Mouse (Mus musculus) gastrocnemius, postnatal 4 days (tissue): ENCODE measurements around the gene Smim4. TPM values are rescaled to one million over a fixed set of nuclear protein-coding genes. Genes with fewer than 3 reads are reported as not detected.
A peak's percentile ranks its signal among the peaks of the same experiment; 100 is the strongest.

Source experiments
- DNase-seq, 2 experiments: peaks; one replicate each; pipeline ENCODE4 v3.0.0; 2021 to 2022; ENCODE audit warnings: low spot score in 2 of 2, mixed read lengths in 2 of 2
- total RNA-seq, 2 experiments: library from RNA; stranded (reverse); gene quantifications; 2 replicates each; pipeline ENCODE4 v1.2.3; 2021

Smim4 gene
- total RNA-seq, 2 experiments from 2014 or later = 44.1 to 49.5 TPM

GRCm38 (mm10) chr14:31125106-31126075 lies 3.4 kb downstream of the Smim4 start:
- peak in 1 of 2 experiments; percentile 18 for DNase-seq

DNA sequence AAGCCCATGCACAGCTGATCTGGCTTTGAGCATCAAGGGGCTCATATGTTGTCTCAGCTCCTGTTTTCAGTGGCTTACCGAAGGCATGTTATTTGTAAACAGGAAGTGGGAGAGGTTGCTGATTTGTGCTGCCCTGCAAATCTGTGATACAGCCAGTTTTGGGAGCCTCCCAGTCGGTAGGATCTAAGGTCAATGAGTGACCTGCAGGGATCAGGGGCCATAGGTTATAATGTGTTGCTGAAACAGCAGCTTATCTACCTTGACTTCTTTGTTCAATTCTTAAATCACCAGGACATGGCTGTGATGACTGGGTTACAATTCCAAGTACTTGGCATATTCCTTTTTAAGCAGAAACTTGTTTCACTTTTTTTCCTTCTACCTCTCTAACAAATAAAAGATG lies 13.2 kb downstream of the Smim4 start:
- DNase-seq = no peak

DNA sequence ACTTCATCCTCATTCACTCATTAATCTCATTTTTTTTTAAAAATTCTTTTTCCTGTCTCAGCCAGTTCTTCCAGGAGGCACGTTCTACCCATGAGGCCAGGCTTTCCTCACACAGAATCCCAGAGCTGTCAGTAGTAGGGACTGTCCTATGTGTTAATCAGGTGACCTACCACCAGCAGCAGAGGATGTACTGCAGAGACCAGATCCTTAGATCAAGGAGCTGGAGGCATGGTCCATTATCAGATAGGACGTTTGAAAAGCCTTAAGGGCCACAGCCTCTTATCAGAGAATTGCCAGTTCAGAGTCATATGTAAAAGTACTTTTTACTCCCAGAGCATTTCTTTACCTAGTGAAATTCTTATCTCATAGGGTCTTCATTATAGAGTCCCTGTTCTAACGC lies 14.7 kb downstream of the Smim4 start:
- no peak for DNase-seq

- DNase-seq = no peak
These were observed 16.6 kb downstream of the Smim4 start for GRCm38 (mm10) chr14:31112187-31112586.

DNA sequence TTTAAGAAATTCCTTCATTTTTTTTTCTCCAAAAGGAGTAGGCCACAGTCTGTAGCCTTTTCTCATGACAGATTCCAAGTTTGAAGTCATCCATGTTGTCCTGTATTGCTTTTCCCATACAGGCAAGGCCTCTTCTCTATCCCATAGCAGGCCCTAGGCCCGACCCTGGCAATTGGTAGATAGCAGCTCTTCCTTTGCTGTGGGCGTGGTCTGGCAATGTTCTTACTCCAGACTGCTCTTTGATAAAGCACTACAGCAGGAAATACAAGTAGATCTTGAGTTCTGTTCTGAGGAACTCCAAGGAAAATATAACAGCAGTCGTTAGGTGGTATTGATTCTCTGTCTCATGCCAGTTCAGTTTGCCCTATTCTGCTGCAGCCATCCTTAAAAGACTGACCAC lies 18.1 kb downstream of the Smim4 start:
- DNase-seq = no peak

DNA sequence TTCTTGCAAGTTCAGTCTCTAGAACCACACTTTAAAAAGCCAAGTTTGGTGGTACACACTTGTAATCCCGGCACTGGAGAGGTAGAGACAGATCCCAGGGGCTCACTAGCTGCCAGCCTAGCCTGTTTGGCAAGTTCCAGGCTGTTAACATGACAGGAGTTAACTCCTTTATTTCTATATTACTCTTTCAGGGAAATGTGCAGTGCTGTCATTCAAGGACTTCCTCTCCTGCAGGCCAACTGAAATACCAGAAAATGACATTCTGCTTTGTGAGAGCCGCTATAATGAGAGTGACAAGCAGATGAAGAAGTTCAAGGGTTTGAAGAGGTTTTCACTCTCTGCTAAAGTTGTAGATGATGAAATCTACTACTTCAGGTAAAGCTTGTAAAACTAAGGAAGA lies 23.6 kb downstream of the Smim4 start:
- no peak for DNase-seq

DNA sequence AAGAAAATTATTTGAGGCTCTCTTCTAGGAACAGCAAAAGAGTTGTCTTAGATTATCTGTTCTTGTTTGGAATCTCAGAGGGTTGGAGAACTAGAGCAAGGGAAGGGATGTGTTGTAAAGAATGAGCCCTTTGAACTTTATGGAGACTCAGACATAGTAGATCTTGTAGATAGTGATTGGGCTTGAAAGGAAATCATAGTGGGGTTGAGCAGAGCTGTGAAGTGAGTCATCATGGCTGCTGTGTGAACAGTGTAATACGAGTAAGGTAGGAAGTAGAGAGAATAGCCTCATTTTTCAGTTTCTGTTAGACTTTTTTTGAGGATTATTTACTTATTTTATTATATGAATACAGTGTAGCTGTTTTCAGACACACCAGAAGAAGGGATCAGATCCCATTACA lies 38.8 kb downstream of the Smim4 start:
- no peak for DNase-seq

DNA sequence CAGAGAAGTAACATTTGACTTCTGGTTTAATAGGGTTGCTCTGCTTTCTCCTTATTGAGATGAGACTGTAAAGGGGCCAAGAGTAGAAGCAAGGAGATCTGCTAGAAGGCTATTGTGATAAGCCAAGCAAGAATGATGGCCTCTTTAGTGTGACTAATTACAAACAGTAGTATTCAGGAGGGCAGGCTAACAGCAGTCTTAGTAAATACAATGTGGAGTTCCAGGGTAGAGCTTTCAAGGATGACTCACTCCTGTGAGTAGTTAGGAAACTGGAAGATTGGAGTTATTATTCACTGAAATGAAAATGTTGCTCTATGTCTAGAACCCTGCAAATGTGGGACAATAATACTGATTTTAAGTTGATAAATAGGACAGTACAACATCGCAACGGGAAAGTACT lies 40.2 kb downstream of the Smim4 start:
- no peak for DNase-seq

GRCm38 (mm10) chr14:31087433-31087832 lies 41.3 kb downstream of the Smim4 start:
- DNase-seq = no peak

- no peak for DNase-seq
These were observed 47.6 kb downstream of the Smim4 start for GRCm38 (mm10) chr14:31081147-31081546.

GRCm38 (mm10) chr14:31079313-31080028 lies 49.3 kb downstream of the Smim4 start:
- DNase-seq = no peak

DNA sequence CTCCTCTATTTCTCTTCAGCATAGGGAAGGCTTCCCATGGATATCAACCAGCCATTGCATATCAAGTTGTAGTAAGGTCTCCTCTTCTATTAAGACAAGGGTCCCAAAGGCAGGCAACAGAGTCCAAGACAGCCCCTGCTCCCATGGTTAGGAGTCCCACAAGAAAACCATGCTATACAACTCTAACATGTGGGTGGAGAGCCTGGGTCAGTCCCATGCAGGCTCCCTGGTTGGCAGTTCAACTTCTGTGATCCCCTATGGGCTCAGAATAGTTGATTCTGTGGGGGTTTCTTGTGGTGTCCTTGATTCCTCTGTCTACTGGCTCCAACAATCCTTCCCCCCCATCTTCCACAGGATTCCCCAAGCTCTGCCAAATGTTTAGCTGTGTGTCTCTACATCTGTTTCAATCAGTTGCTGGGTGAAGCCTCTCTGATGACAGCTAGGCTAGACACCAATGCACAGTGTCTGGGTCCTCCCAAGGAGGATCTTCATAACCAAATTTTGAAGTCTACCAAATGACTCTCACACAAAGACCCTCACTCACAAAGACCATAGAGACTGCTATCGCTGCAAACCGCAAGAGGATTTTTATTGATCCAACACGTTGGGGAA lies 50.1 kb downstream of the Smim4 start:
- DNase-seq = no peak

- no peak for DNase-seq
These were observed 59.5 kb downstream of the Smim4 start for GRCm38 (mm10) chr14:31069086-31069733.

GRCm38 (mm10) chr14:31062277-31062676 lies 66.5 kb downstream of the Smim4 start:
- DNase-seq = no peak

GRCm38 (mm10) chr14:31045817-31046216 lies 82.9 kb downstream of the Smim4 start:
- no peak for DNase-seq

GRCm38 (mm10) chr14:31045296-31045695 lies 83.5 kb downstream of the Smim4 start:
- DNase-seq = no peak

Other genes starting within 250 kb of the Smim4 start
- 100 to 1,000 TPM; 154 to 180 TPM for gene Mustn1, start 249.8 kb downstream of the Smim4 start, total RNA-seq
- gene Itih4, start 242.5 kb downstream of the Smim4 start, total RNA-seq = 1 to 10 TPM in 1 of 2 experiments, under 1 TPM in 1; 0.86 to 4.6 TPM
- 1 to 10 TPM; 1.3 to 4.9 TPM for gene Itih3, start 205.2 kb downstream of the Smim4 start, total RNA-seq
- 1 to 10 TPM in 1 of 2 experiments, under 1 TPM in 1; 0.22 to 1.1 TPM for gene Itih1, start 185.7 kb downstream of the Smim4 start, total RNA-seq
- 1 to 10 TPM; 5.6 to 6.4 TPM for gene Nek4, start 177.6 kb downstream of the Smim4 start, total RNA-seq
- 10 to 100 TPM; 34.1 to 38.6 TPM for gene Glt8d1, start 127.6 kb downstream of the Smim4 start, total RNA-seq
- gene Spcs1, start 127.3 kb downstream of the Smim4 start, total RNA-seq = 100 to 1,000 TPM; 167 to 184 TPM
- gene Pbrm1, start 109.8 kb downstream of the Smim4 start, total RNA-seq = 10 to 100 TPM; 94.3 to 94.4 TPM
- 10 to 100 TPM; 46.4 to 60.3 TPM for gene Gnl3, start 109.8 kb downstream of the Smim4 start, total RNA-seq
- gene Nt5dc2, start 2.1 kb upstream of the Smim4 start, total RNA-seq = 10 to 100 TPM; 33.9 to 35.4 TPM
- 100 to 1,000 TPM in 1 of 2 experiments, 10 to 100 TPM in 1; 89.8 to 101 TPM for gene Stab1, start 39.7 kb upstream of the Smim4 start, total RNA-seq
- 100 to 1,000 TPM; 337 to 379 TPM for gene Tnnc1, start 79.4 kb upstream of the Smim4 start, total RNA-seq
- gene Nisch, start 88.0 kb upstream of the Smim4 start, total RNA-seq = 100 to 1,000 TPM; 258 to 277 TPM
- 10 to 100 TPM; 11.5 to 11.6 TPM for gene Sema3g, start 88.9 kb upstream of the Smim4 start, total RNA-seq
- gene Phf7, start 122.4 kb upstream of the Smim4 start, total RNA-seq = 1 to 10 TPM; 7.3 to 9.4 TPM
- 10 to 100 TPM; 49.3 to 53.2 TPM for gene Bap1, start 122.5 kb upstream of the Smim4 start, total RNA-seq
- under 1 TPM; 0.70 to 0.81 TPM for gene Dnah1, start 194.9 kb upstream of the Smim4 start, total RNA-seq
- gene Capn7, start 207.7 kb upstream of the Smim4 start, total RNA-seq = 10 to 100 TPM; 31.9 to 37.1 TPM